Mouse (Mus musculus): ENCODE measurements around the gene Dhx34.

Gene Dhx34

DNA sequence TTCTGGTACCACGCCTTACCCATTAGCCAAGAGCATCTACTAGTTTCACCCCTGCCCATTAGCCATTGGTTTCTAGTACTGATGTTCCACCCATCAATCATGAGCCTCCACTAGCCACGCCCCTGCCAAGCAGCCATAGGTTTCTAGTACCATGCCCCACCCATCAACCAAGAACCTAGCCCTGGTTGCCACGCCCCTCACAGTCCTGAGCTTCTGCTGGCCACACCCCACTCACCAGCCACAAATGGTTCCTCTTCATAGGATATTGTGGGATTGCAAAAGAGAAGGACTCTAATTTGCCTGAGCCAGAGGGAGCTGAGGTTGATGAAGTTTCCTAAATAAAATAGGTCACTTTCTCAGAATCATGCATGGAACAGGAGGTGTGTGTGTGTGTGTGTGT, 61.1 kb downstream of the Dhx34 start:
- peak; percentile 62 for DNase-seq

DNA sequence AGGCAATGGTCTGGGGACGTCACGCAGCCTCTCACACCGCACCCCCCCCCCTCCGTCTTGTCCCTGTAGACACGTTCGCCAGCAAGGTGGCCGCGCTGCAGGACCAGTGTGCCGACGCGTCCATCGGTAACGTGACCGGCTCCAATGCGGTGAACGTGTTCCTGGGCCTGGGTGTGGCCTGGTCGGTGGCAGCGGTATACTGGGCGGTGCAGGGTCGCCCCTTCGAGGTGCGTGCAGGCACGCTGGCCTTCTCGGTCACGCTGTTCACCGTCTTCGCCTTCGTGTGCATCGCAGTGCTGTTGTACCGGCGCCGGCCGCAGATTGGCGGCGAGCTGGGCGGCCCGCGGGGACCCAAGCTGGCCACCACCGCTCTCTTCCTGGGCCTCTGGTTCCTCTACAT, 63.1 kb downstream of the Dhx34 start:
- peak; percentile 57 for DNase-seq

DNA sequence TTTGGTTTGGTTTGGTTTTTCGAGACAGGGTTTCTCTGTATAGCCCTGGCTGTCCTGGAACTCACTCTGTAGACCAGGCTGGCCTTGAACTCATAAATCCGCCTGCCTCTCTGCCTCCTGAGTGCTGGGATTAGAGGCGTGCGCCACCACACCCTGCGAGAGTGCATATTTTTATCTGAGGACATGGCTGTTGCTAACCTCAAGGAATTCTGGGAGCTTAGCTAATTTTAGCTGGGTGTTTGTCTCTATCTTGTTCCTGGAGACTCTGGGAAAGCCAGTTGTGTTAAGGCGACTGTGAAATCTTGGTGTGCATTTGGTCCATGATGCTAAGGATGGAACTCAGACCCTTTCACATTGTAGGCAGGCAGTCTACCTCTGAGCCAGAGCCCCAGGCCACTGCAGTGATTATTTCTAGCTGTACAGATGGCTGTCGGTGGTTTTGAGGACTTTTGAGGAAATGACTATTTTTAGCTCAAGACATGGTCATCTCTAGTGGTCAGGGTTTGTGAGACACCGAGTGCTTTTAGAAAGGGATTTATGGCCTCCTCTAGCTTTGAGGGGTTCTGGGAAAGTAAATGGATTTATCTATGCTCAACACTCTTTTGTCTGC, 65.6 kb downstream of the Dhx34 start:
- no peak for DNase-seq

DNA sequence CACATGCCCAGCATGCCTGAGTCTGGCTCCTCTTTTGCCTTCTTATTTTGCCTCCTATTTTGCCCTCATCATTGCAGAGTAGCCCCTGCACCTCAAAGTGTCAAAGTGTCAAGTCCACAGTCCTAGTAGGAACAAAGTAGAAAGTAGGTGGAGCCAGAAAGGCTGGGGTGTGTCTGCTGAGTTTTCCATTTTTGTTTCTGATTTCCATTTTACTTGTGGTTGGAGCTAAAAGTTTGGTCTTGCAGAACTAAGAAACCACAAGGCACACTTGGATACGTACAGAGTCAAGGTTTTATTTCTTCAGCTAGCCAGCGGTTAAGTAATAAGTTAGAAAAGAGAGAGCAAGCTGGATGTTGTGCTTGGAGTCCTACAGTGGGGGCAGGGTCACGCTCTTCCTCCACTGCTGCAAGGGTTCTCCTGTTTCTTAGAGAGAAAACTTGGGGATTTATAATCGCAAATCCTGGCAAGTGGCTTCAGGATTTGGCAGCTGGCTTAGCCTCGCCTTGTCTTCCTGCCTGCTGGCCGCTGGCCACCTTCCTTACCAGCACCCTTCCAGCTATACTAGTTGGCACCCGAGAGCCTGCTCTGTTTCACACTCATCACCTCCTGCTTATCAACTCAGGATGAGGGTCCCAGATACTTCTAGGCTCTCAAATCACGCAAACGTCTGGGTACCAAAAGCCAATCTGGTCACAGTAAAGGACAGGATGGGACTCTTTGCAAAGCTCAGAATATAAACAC, 66.5 kb downstream of the Dhx34 start:
- DNase-seq = peak; percentile 69

DNA sequence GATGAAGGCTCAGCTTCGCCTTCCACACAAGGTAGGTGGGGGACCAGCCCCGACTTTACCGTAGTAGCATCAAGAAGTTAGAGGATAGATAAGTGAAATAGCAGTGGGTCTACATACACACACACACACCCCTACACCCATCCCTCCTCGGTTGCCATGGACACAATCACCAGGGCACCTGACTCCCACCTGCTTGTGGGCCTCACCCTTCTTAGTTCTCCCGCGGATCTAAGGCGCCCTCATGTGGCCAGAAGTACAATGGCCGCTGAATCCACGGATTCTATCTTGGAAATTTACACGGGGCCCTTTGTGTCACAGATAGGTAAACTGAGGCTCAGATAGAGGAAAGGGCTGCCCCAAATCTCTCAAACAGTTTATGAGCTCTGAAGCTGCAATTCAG, 68.3 kb downstream of the Dhx34 start:
- peak; percentile 72 for DNase-seq

DNA sequence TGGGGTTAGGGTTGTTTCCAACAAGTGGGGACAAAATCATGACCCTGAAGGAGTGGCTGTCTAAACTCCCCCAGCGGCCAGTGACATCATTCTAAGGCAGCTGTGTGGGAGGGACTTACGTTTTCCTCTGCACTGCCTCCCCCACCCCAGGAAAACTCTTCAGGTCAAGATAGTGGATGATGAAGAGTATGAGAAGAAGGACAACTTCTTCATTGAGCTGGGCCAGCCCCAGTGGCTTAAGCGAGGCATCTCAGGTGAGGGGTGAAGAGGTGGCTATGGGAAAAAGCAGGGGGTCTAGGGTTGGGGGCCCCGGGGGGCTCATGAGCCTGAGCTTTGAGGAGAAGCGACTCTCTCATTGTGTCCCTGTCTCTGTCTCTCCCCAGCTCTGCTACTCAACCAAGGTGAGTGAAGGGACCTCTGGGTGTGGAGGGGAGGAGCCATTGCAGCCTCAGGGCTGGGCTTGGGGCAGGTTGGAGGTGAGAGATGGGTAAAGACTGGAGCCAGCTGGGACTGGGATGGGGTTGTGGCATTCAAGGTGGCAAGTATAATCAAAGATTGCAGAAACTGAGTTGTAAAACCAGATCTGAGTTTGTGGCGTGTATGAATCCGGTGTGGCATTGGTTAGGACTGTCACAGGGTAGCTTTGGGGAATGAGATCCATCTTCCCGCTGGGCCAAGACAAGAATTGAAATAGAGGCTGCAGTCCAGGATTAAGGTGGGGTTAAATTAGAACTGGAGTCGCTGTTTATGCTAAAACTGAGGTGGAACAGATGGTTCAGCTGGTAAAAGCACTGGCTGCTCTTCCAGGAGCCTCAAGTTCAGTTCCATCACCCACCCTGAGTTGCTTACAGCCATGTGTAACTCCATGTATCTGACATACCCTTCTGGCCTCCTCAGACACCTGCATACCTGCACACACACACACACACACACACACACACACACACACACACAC, 71.4 kb downstream of the Dhx34 start:
- peak; percentile 57 for DNase-seq

DNA sequence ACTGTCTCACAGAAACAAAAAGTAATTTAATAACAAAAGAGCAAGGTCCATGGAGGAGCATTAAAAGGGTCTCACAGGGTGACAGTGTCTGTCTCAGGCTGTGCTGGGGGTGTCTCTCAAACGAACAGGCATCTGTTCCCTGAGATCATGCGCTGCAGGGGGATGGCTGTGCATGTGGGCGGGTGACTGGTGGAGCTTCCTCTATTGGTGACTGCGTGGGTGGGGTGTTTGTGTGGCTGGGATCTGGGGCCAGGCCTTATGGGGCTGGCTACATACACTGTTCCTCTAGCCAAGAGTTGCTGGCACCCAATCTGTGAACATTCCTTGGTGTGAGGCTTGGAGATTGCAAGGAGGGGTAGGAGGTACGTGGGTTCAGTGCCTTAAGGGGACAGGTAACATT, 72.6 kb downstream of the Dhx34 start:
- DNase-seq = peak; percentile 98

DNA sequence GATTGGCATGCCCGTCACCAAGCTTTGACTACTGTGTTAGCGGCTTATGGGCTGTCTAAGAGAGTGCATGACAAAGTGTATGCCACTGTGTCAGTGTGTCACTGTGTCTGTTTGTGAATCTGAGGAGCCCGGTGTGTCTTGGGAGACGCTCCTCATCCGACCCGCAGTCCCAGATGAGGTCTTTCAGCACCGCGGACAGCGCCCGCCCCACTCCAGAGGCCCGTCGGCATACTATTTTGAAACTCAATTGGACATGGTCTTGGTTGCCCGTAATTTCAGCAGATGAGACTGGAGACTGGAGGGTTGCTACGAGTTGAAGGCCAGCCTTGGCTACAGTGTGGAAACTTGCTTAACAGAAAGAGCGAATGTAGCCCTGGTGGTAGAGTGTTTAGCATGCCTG, 74.2 kb downstream of the Dhx34 start:
- DNase-seq = peak; percentile 41
